Mouse (Mus musculus): ENCODE measurements at regions not wholly inside any gene's neighbourhood (a gene's known extent, or its start where the extent isn't known, plus 50 kb on each side); places are given as distances from the start of the nearest gene placed in this dataset.

DNA sequence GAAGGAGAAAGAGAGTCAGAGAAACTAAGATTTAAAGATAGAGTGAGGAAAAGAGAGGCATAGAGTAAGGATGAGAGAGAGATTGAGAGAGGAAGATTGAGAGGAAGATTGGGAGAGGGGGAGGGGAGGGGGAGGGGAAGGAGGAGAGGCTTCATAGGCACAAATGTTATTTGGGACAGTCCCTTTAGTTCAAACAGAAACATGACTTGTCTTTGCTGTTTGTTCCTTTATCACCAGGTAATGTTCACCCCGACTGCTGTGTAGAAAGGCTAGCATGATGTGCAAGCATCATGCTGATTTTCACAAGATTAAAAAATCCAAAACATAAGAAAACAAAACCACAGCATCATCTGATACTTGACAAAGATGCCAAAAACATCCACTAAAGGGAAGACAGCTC, 579.1 kb downstream of the Gsdmc2 start:
- TF ChIP-seq MAFK (IDR thresholded peaks at IDR 0.05; ENCODE audit: insufficient read depth, low read depth, low read length) (no peak), ZNF384 (IDR thresholded peaks at IDR 0.05; ENCODE audit: low read depth, low read length) (no peak)

Measured in ES-E14 (cell line).